ENCODE assay signal across 8 mouse cellular contexts in the genomic region with DNA sequence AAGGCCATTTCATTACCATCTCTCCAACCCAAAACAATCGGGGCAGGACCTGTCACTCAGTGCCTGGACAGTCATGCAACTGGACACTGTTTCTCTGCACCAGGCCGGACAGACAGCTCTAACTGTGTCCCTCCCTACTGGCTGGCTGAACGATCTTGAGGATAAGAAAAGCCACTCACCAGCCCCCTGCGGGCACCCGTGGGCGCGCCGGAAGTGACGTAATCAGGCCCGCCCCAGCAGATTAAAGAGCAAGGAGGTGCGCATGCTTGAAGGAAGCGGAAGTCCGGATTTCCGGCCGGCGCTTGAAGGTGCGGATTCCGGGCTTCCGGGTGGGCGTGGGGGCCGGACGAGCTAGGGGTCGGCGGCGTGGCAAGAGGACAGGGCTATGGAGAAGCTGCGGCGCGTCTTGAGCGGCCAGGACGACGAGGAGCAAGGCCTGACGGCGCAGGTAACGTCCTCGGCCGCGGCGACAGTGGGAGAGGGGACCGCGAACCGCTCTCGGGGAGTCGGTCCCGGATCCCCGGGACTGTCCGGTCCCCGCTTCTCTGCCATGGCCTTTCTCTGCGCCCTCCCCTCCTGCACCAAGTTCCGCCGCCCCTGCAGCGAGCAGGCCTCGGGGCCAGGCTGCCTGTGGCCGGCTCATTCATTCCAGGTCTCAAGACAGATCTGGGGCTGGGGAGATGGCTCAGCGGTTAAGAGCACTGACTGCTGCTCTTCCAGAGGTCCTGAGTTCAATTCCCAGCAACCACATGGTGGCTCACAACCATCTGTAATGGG. TPM values are rescaled to one million over a fixed set of nuclear protein-coding genes. Genes with fewer than 3 reads are reported as not detected.
DNase-seq lines count a peak whose midpoint lies in the region; ATAC-seq and TF ChIP-seq lines count a peak whose summit lies in the region.

A gene (plus strand): TSS at position 265 of the 777 bp plus-strand sequence.

- peak within 1 kb of the TSS; percentile 66 for H3K4me2 ChIP-seq in hindbrain, postnatal 0 days (ENCODE audit: low read depth, low read length)

- H3K4me3 ChIP-seq in gastrocnemius, adult 2 months, result peak within 1 kb of the TSS; percentile 80
- H3K4me3 ChIP-seq in hindbrain, postnatal 0 days (ENCODE audit: low read length), result peak within 1 kb of the TSS; percentile 70
- peak within 1 kb of the TSS; percentile 92 for H3K4me3 ChIP-seq in left cerebral cortex, adult 2 months

- no peaks in the 10 kb centered on the region for H3K27me3 ChIP-seq in hindbrain, postnatal 0 days (ENCODE audit: insufficient read depth, low read length)

- H3K9me3 ChIP-seq in hindbrain, postnatal 0 days (ENCODE audit: low read length), result no peaks in the 10 kb centered on the region

- H3K4me1 ChIP-seq in hindbrain, postnatal 0 days (ENCODE audit: insufficient read depth, low read length), result peaks cover 13% of the 10 kb centered on the region

- TF ChIP-seq CTCF in gastrocnemius, adult 2 months (IDR thresholded peaks at IDR 0.05), result no peak
- TF ChIP-seq CTCF in hindbrain, postnatal 0 days (IDR thresholded peaks at IDR 0.05; ENCODE audit: low read depth), result peak; percentile 29; the same call in 1 of the 2 replicates
- no peak; the same call in 1 of the 2 replicates for TF ChIP-seq CTCF in left cerebral cortex, adult 2 months (IDR thresholded peaks at IDR 0.05)

- under 1% methylated on average over 51 of the region's 54 CpGs for WGBS in hindbrain, postnatal 0 days

- peak; percentile 78 for DNase-seq in WW6 (ENCODE audit: low read depth, low spot score)
- DNase-seq in cerebellum, postnatal 4 days (ENCODE audit: low spot score in 2 of 2), result peak; percentile 96 to 97
- peak; percentile 98 for DNase-seq in gastrocnemius, adult 2 months
- DNase-seq in hindbrain, postnatal 0 days (ENCODE audit: low spot score), result peak; percentile 97
- DNase-seq in left cerebral cortex, adult 2 months (ENCODE audit: extremely low spot score in 1 of 2, low spot score in 2 of 2), result peak; percentile 97 to 98
- DNase-seq in right cerebral cortex, adult 2 months (ENCODE audit: low spot score in 2 of 2), result peak; percentile 98
- peak; percentile 97 for DNase-seq in urinary bladder, postnatal 14 days (ENCODE audit: low spot score)

- H3K36me3 ChIP-seq in hindbrain, postnatal 0 days (ENCODE audit: insufficient read depth, low read length), result no peaks in the 10 kb centered on the region

- intact Hi-C loops in gastrocnemius, adult 2 months (cut with DNase I), result no loop called here
- intact Hi-C loops in left cerebral cortex, adult 2 months (cut with DNase I), result loop anchor here (1.0 kb wide), 2 partner anchors 28 to 61 kb away; no protein-coding TSS in a partner anchor

- H3K27ac ChIP-seq in gastrocnemius, adult 2 months, result peak within 1 kb of the TSS; percentile 91
- peak within 1 kb of the TSS; percentile 73 for H3K27ac ChIP-seq in hindbrain, postnatal 0 days
- H3K27ac ChIP-seq in left cerebral cortex, adult 2 months, result peak within 1 kb of the TSS; percentile 95

- peak within 1 kb of the TSS; percentile 66 for H3K9ac ChIP-seq in hindbrain, postnatal 0 days (replicated peaks; ENCODE audit: low read length)

- ATAC-seq in hindbrain, postnatal 0 days, result peak; percentile 95
- peak; percentile 98 for ATAC-seq in megakaryocyte, adult 5-6 weeks (ENCODE audit: poor library complexity, severe bottlenecking)

RNA-seq across cellular contexts. Expression of the gene that starts here (rescaled TPM):
- total RNA-seq in gastrocnemius, adult 2 months (2021), result 1 to 10 TPM; 4.9 to 9.6 TPM
- 74.5 and 98.7 TPM in 2 replicates for total RNA-seq in hindbrain, postnatal 0 days (2014; rRNA removed)
- 171 and 172 TPM in 2 replicates for polyA plus RNA-seq in hindbrain, postnatal 0 days (2015; fragmentation: Nextera tagmentation; extraction: Ambion mirVana)
- total RNA-seq in left cerebral cortex, adult 2 months (2021), result 10 to 100 TPM; 63.8 to 65.7 TPM
- total RNA-seq in megakaryocyte, adult 5-6 weeks (2015), result 249 and 340 TPM in 2 replicates
- 60.2 and 62.4 TPM in 2 replicates for total RNA-seq in megakaryocyte, adult 5-6 weeks (2017)

Comparison
In these comparisons a context has a peak if more than half of its experiments do, and no peak if none do; other contexts are left out.
1. Peak in every context shown above with its lines: DNase-seq, ATAC-seq, H3K4me3 ChIP-seq and H3K27ac ChIP-seq.